Mouse (Mus musculus) testis, adult 2 months (tissue): ENCODE measurements at regions not wholly inside any gene's neighbourhood (a gene's known extent, or its start where the extent isn't known, plus 50 kb on each side); places are given as distances from the start of the nearest gene placed in this dataset.

ENCODE experiments used
- CTCF ChIP-seq: fragments of 200-500 bp; IDR thresholded peaks from 2 replicates; pipeline ENCODE4 v1.5.1; 2012; ENCODE audit warnings: low read depth, mild to moderate bottlenecking, inconsistent platforms, low read length, moderate library complexity; ENCODE audit not compliant: control insufficient read depth, insufficient read depth, insufficient replicate concordance
- POLR2A ChIP-seq: fragments of 200-500 bp; IDR thresholded peaks from 2 replicates; pipeline ENCODE4 v1.6.1; 2012; ENCODE audit warnings: low read depth, mild to moderate bottlenecking, inconsistent platforms, low read length, moderate library complexity; ENCODE audit not compliant: control insufficient read depth

- TF ChIP-seq POLR2A (no peak), CTCF (no peak)
These were observed 599.0 kb upstream of the Gm19410 start for GRCm38 (mm10) chr8:35166611-35167010.
